Mouse (Mus musculus) intestine, postnatal 0 days (tissue): ENCODE data around the gene Snx33. TPM values are rescaled to one million over a fixed set of nuclear protein-coding genes. Genes with fewer than 3 reads are reported as not detected.

Source experiments
- ATAC-seq: fragments of 200-750 bp; cut with Nextera tagmentation; 2 replicates; pipeline ENCODE4 v1.8.0; 2017; ENCODE audit warnings: mild to moderate bottlenecking, moderate TSS enrichment, moderate library complexity
- H3K27ac ChIP-seq: fragments of 300-500 bp; sonication (generic); 2 replicates; pipeline ENCODE4 v1.5.1; 2014; ENCODE audit warnings: mild to moderate bottlenecking, low read depth, low read length, moderate library complexity
- H3K27me3 ChIP-seq: fragments of 300-500 bp; sonication (generic); replicated peaks from 2 replicates; pipeline ENCODE4 v1.6.1; 2014; ENCODE audit warnings: low read length, mixed read lengths; ENCODE audit not compliant: control insufficient read depth, insufficient read depth
- H3K36me3 ChIP-seq: fragments of 300-500 bp; sonication (generic); 2 replicates; pipeline ENCODE4 v1.6.1; 2014; ENCODE audit warnings: mild to moderate bottlenecking, moderate library complexity; ENCODE audit not compliant: control insufficient read depth, insufficient read depth
- H3K4me1 ChIP-seq: fragments of 300-500 bp; sonication (generic); replicated peaks from 2 replicates; pipeline ENCODE4 v1.6.1; 2014; ENCODE audit warnings: antibody characterized with exemption, low read length, mixed read lengths; ENCODE audit not compliant: control insufficient read depth, insufficient read depth
- H3K4me2 ChIP-seq: fragments of 300-500 bp; sonication (generic); replicated peaks from 2 replicates; pipeline ENCODE4 v1.6.1; 2014; ENCODE audit warnings: low read depth, mild to moderate bottlenecking, moderate library complexity
- H3K4me3 ChIP-seq: fragments of 300-500 bp; sonication (generic); 2 replicates; pipeline ENCODE4 v1.5.1; 2014; ENCODE audit warnings: low read depth, low read length
- H3K9ac ChIP-seq: fragments of 300-500 bp; sonication (generic); 2 replicates; pipeline ENCODE4 v1.6.1; 2014; ENCODE audit warnings: mild to moderate bottlenecking, low read depth, low read length
- H3K9me3 ChIP-seq: fragments of 300-500 bp; sonication (generic); 2 replicates; pipeline ENCODE4 v1.6.1; 2016; ENCODE audit warnings: mixed run types; ENCODE audit not compliant: control insufficient read depth
- CTCF ChIP-seq: sonication (generic); IDR thresholded peaks from 2 replicates; pipeline ENCODE4 v1.5.1; 2016; ENCODE audit warnings: low read depth, mild to moderate bottlenecking, control low read depth, antibody characterized with exemption, moderate library complexity
- WGBS: fragments of 180-500 bp; shearing (Covaris S2); extraction: QIAGEN DNeasy Blood & Tissue Kit; methylation state at CpG from one replicate; pipeline ENCODE4 v1.1.7; 2014; 5-methylcytosine and 5-hydroxymethylcytosine counted together
- polyA plus RNA-seq: library from polyadenylated mRNA; unstranded; fragments of >200 nt; fragmentation: Nextera tagmentation; extraction: Ambion mirVana; gene quantifications from 2 replicates; pipeline ENCODE4 v1.2.1, GENCODE M21; 2015

Snx33 gene
- polyA plus RNA-seq, 1 experiment from 2014 or later = 2.0 TPM

DNA sequence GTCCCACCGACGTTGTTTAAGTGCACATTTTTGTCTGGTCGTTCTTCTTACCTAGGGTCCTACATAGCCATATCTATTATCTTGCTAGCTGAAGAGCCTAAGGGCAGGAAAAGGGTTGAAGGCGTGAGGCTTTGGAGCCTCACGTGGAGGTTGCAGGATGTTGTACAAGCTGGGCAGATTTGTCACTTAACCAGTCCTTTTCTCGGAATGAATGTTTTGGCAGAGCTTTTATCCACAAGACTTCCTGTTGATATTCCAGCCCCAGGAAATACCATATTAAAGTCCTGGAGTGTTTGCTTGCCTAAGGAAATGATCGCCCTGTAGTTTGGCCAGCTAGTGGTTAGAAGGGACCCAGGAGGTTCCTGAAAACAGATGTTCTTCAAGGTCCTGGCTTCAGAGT, 10.2 kb upstream of the Snx33 start:
- no peaks in the 10 kb centered on the region for H3K4me1 ChIP-seq
- peak overlapping the region; percentile 85 for H3K4me2 ChIP-seq
- no peak for ATAC-seq
- WGBS = 3% methylated on average over 7 of the region's 7 CpGs
- H3K9ac ChIP-seq = peak overlapping the region; percentile 60
- no peaks in the 10 kb centered on the region for H3K27me3 ChIP-seq
- H3K36me3 ChIP-seq = no peaks in the 10 kb centered on the region
- peak overlapping the region; percentile 70 for H3K4me3 ChIP-seq
- H3K27ac ChIP-seq = 0 out of 2 replicates have a peak overlapping the region, but pooled peaks have one; percentile 36
- TF ChIP-seq CTCF = no peak
- no peaks in the 10 kb centered on the region for H3K9me3 ChIP-seq

DNA sequence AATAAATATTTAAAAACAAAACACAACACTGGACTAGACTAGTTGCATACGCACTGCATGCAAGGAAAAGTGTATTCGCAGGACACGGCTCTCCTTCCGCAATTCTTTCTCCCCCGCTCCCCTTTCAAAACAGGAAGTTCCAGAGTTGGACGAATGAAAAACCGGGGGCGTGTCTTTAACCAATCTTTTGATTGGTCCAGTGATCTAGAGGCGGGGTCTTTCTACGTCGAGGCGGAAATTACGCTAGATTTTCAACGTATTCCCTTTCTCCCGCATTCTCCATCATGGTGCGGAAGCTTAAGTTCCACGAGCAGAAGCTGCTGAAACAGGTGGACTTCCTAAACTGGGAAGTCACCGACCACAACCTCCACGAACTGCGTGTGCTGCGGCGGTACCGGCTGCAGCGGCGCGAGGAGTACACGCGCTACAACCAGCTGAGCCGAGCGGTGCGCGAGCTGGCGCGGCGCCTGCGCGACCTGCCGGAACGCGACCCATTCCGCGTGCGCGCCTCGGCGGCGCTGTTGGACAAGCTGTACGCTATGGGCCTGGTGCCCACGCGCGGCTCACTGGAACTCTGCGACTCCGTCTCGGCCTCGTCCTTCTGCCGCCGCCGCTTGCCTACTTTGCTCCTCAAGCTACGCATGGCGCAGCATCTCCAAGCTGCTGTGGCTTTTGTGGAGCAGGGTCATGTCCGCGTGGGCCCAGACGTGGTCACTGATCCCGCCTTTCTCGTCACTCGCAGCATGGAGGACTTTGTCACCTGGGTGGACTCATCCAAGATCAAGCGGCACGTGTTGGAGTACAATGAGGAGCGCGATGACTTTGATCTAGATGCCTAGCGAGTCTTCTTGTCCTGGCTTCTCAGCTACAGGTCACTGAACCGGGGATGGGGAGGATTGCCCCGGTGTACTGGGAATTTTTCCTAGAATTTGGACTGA, 9.3 kb upstream of the Snx33 start, which contains the start of gene Imp3:
Gene Imp3 (plus strand): TSS at position 253 of the 938 bp plus-strand sequence.
- no peaks in the 10 kb centered on the region for H3K9me3 ChIP-seq
- peak within 1 kb of the TSS; percentile 85 for H3K4me2 ChIP-seq
- no peaks in the 10 kb centered on the region; the same call in 1 of the 2 replicates for H3K27me3 ChIP-seq
- H3K4me1 ChIP-seq = no peaks in the 10 kb centered on the region
- ATAC-seq = peak; percentile 86
- WGBS = under 1% methylated on average over 73 of the region's 73 CpGs
- peak within 1 kb of the TSS; percentile 70 for H3K4me3 ChIP-seq
- H3K27ac ChIP-seq = peak within 1 kb of the TSS; percentile 88
- H3K36me3 ChIP-seq = no peaks in the 10 kb centered on the region
- TF ChIP-seq CTCF = peak; percentile 69
- peak within 1 kb of the TSS; percentile 60 for H3K9ac ChIP-seq

- Histone ChIP-seq H3K9me3 (no peaks in the 10 kb centered on the region), H3K27ac (0 out of 2 replicates have a peak overlapping the region, but pooled peaks have one; percentile 88), H3K4me3 (peak overlapping the region; percentile 70), H3K4me1 (no peaks in the 10 kb centered on the region), H3K36me3 (no peaks in the 10 kb centered on the region), H3K9ac (no peak overlapping the region), H3K27me3 (no peaks in the 10 kb centered on the region; the same call in 1 of the 2 replicates), H3K4me2 (peak overlapping the region; percentile 85)
- ATAC-seq = peak; percentile 35
- no peak for TF ChIP-seq CTCF
- WGBS = 18% methylated on average over 6 of the region's 6 CpGs
Measured at GRCm38 (mm10) chr9:56936861-56937222, 8.7 kb upstream of the Snx33 start.

- H3K27ac ChIP-seq = no peak overlapping the region
- no peak overlapping the region for H3K9ac ChIP-seq
- no peak for ATAC-seq
- no peaks in the 10 kb centered on the region for H3K9me3 ChIP-seq
- 50% methylated on average over 1 of the region's 1 CpGs for WGBS
- no peak for TF ChIP-seq CTCF
- H3K36me3 ChIP-seq = peaks cover 5% of the 10 kb centered on the region; the same call in 1 of the 2 replicates
- H3K4me2 ChIP-seq = no peak overlapping the region
- H3K27me3 ChIP-seq = peaks cover 15% of the 10 kb centered on the region
- H3K4me3 ChIP-seq = no peak overlapping the region
- H3K4me1 ChIP-seq = 0 out of 2 replicates have a peak, but pooled peaks cover 4% of the 10 kb centered on the region
Measured at GRCm38 (mm10) chr9:56930556-56930955, 2.4 kb upstream of the Snx33 start.

- no peak for ATAC-seq
- TF ChIP-seq CTCF = no peak
- H3K36me3 ChIP-seq = peaks cover 5% of the 10 kb centered on the region; the same call in 1 of the 2 replicates
Measured at GRCm38 (mm10) chr9:56929496-56929895, 1.3 kb upstream of the Snx33 start.

More at GRCm38 (mm10) chr9:56929496-56929895, 1.3 kb upstream of the Snx33 start:
- no peak overlapping the region for H3K27ac ChIP-seq
- no peak overlapping the region for H3K9ac ChIP-seq
- no peak overlapping the region for H3K4me2 ChIP-seq
- H3K4me3 ChIP-seq = no peak overlapping the region
- H3K9me3 ChIP-seq = no peaks in the 10 kb centered on the region
- 0 out of 2 replicates have a peak, but pooled peaks cover 4% of the 10 kb centered on the region for H3K4me1 ChIP-seq
- 33% methylated on average over 4 of the region's 4 CpGs for WGBS
- H3K27me3 ChIP-seq = peaks cover 15% of the 10 kb centered on the region
